Mouse (Mus musculus) midbrain, embryonic 13.5 days (tissue): Measurements from ENCODE around the gene Gm3164. TPM values are rescaled to one million over a fixed set of nuclear protein-coding genes. Genes with fewer than 3 reads are reported as not detected.
"Not testable (repeated sequence)": the region's sequence is repeated elsewhere in the genome, so short reads cannot be mapped to it uniquely, and the experiment has no call there.

Experiments used
- ATAC-seq: fragments of 200-750 bp; cut with Nextera tagmentation; 2 replicates; pipeline ENCODE4 v1.8.0; 2017; ENCODE audit warnings: mild to moderate bottlenecking, moderate TSS enrichment, moderate library complexity
- H3K27ac ChIP-seq: fragments of 300-500 bp; sonication (generic); 2 replicates; pipeline ENCODE4 v1.5.1; 2015; ENCODE audit warnings: inconsistent platforms, mild to moderate bottlenecking, moderate library complexity
- H3K27me3 ChIP-seq: fragments of 300-500 bp; sonication (generic); 2 replicates; pipeline ENCODE4 v1.6.1; 2015; ENCODE audit warnings: mild to moderate bottlenecking, inconsistent platforms
- H3K36me3 ChIP-seq: fragments of 300-500 bp; sonication (generic); 2 replicates; pipeline ENCODE4 v1.6.1; 2015; ENCODE audit warnings: mild to moderate bottlenecking, inconsistent platforms
- H3K4me1 ChIP-seq: fragments of 300-500 bp; sonication (generic); replicated peaks from 2 replicates; pipeline ENCODE4 v1.6.1; 2015; ENCODE audit warnings: inconsistent platforms
- H3K4me2 ChIP-seq: fragments of 300-500 bp; sonication (generic); replicated peaks from 2 replicates; pipeline ENCODE4 v1.6.1; 2015; ENCODE audit warnings: moderate library complexity, mild to moderate bottlenecking, inconsistent platforms
- H3K4me3 ChIP-seq: fragments of 300-500 bp; sonication (generic); replicated peaks from 2 replicates; pipeline ENCODE4 v1.5.1; 2015; ENCODE audit warnings: mild to moderate bottlenecking, inconsistent platforms
- H3K9ac ChIP-seq: fragments of 300-500 bp; sonication (generic); replicated peaks from 2 replicates; pipeline ENCODE4 v1.6.1; 2015; ENCODE audit warnings: mild to moderate bottlenecking, inconsistent platforms
- H3K9me3 ChIP-seq: fragments of 300-500 bp; sonication (generic); 2 replicates; pipeline ENCODE4 v1.6.1; 2016; ENCODE audit warnings: mild to moderate bottlenecking, inconsistent platforms
- WGBS: fragments of 180-500 bp; shearing (Covaris S2); methylation state at CpG from one replicate; pipeline ENCODE4 v1.1.7; 2015; 5-methylcytosine and 5-hydroxymethylcytosine counted together
- polyA plus RNA-seq: library from polyadenylated mRNA; unstranded; fragments of >200 nt; fragmentation: Nextera tagmentation; extraction: Ambion mirVana; gene quantifications from 2 replicates; pipeline ENCODE4 v1.2.1, GENCODE M21; 2015

The Gm3164 gene
- polyA plus RNA-seq, 1 experiment from 2014 or later: 2.9 TPM

DNA sequence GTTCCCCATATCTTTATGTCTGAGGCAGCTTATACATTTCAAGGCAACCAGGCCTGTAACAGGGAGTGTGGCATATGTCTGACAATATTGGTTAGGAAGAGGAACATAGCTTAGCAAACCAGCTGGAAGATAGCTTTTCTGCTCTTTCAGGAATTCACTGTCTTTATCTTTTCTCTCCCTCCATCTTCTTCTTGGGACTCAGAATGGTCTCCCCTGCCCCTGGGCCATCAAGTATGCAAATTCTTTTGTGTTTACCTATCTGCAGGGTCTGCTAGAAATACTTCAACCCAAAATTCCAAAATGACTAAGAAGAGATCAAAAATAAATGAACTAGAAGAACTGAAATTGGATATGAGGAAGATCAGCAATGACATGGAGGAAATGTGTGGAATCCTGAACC lies 15.4 kb downstream of the Gm3164 start, which contains the start of gene Gm3173:
TSS of gene Gm3173 (plus strand) at position 301 of the 400 bp plus-strand sequence.
- not testable (repeated sequence) for H3K36me3 ChIP-seq, H3K27me3 ChIP-seq, ATAC-seq, H3K27ac ChIP-seq, H3K4me1 ChIP-seq, H3K4me3 ChIP-seq, H3K4me2 ChIP-seq, H3K9me3 ChIP-seq, H3K9ac ChIP-seq

- 73% methylated on average over 1 of the region's 2 CpGs for WGBS
Observed at GRCm38 (mm10) chr14:4481445-4481844, 66.2 kb downstream of the Gm3164 start, which contains the start of gene Gm3182. Gene Gm3182, plus strand, starts transcription at chr14:4481745.

More at GRCm38 (mm10) chr14:4481445-4481844, 66.2 kb downstream of the Gm3164 start, which contains the start of gene Gm3182:
- not testable (repeated sequence) for H3K9ac ChIP-seq, H3K4me3 ChIP-seq, H3K27me3 ChIP-seq, H3K27ac ChIP-seq, H3K4me2 ChIP-seq, ATAC-seq, H3K36me3 ChIP-seq, H3K9me3 ChIP-seq, H3K4me1 ChIP-seq

Other genes starting within 250 kb of the Gm3164 start
- gene Gm2974, start 232.9 kb upstream of the Gm3164 start, polyA plus RNA-seq: 3.9 and 6.0 TPM in 2 replicates
- gene Gm3138, start 165.8 kb upstream of the Gm3164 start, polyA plus RNA-seq: not detected in 2 replicates
- not detected in 2 replicates for gene Gm3149, start 98.2 kb upstream of the Gm3164 start, polyA plus RNA-seq
- 2.8 and 3.4 TPM in 2 replicates for gene 2610042L04Rik, start 80.7 kb upstream of the Gm3164 start, polyA plus RNA-seq
- gene Gm3159, start 17.9 kb upstream of the Gm3164 start, polyA plus RNA-seq: not detected in 2 replicates
- 0.66 TPM in 1 of 2 replicates, not detected in the other for gene Gm3173, start 15.5 kb downstream of the Gm3164 start, polyA plus RNA-seq
- not detected in 2 replicates for gene Gm3182, start 66.3 kb downstream of the Gm3164 start, polyA plus RNA-seq
- gene Gm3047, start 140.0 kb downstream of the Gm3164 start, polyA plus RNA-seq: not detected in 2 replicates
- gene Gm8159, start 216.9 kb downstream of the Gm3164 start, polyA plus RNA-seq: not detected in 2 replicates
- gene Gm3239, start 248.7 kb downstream of the Gm3164 start, polyA plus RNA-seq: 0.27 and 0.46 TPM in 2 replicates